Mouse (Mus musculus) cerebellum, postnatal 4 days (tissue): ENCODE measurements around the gene Gm3371.
"Not testable (repeated sequence)": the region's sequence is repeated elsewhere in the genome, so short reads cannot be mapped to it uniquely, and the experiment has no call there.

Source experiments
- DNase-seq, 2 experiments: peaks; one replicate each; pipeline ENCODE4 v3.0.0; 2022; ENCODE audit warnings: low spot score in 2 of 2, mixed read lengths in 1 of 2

Gm3371 gene

DNA sequence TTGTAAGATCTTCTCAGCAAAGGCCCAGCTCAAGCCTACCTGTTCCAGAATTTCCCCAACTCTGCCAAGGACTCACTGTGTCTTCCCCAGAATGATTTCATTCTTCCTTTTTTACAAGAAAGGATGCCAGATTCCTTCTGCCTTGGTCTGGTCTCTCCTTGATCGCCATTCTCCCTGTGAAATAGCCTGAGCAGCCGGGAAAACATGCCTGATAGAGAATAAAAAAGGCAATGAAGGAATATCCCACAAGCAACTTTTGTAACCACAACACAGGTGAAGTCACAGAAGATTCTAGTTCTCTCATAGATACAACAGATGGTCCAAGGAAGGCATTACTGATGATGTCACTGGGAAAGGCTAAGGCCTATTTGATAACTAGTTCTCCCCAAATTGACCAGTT is at the start of gene Gm3371:
Gm3371 (minus strand) TSS at position 101 of the 400 bp plus-strand sequence.
- DNase-seq: not testable (repeated sequence)

DNA sequence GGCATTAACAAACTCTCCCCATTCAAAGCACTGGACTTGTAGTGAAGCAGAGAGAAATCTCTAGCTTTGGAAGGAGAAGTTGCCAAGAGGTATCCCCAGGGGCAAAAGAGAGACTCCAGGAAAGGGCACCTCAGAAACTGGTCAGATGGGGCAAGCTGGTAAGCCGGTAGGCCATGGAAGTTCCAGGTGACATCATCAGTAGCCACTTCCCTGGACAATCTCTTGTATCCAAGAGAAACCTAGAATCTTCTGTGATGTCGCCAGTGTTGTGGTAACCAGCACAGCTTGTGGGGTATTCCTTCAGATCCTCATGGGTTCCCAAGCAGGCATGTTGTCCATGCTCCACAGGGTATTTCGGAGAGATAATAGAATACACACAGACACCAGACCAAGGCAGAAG is 22.8 kb upstream of the Gm3371 start, which contains the start of gene Gm8232:
Gm8232 (plus strand) TSS at position 301 of the 400 bp plus-strand sequence.
- not testable (repeated sequence) for DNase-seq

DNA sequence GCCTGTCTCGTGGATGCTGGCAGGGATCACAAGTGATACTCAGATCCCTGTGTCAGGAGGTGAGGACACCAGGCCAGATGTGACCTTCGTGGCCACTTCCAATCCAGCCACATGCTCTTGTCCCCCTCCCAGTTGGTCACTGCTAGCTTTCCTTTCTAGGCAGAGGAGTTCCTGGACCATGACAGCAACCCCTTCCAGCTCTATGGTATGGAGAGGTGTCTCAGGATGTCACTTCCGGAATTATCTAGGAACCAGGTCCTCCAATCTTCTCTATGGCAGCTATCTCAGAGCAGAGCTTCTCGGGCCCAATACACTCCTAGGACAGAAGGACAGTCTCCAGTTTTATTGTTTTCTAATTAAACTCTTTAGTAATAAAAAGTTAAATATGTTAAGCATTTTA is 26.3 kb downstream of the Gm3371 start:
- DNase-seq: not testable (repeated sequence)

DNA sequence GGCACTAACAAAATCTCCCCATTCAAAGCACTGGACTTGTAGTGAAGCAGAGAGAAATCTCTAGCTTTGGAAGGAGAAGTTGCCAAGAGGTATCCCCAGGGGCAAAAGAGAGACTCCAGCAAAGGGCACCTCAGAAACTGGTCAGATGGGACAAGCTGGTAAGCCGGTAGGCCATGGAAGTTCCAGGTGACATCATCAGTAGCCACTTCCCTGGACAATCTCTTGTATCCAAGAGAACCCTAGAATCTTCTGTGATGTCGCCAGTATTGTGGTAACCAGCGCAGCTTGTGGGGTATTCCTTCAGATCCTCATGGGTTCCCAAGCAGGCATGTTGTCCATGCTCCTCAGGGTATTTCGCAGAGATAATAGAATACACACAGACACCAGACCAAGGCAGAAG is 45.4 kb downstream of the Gm3371 start, which contains the start of gene Gm8229:
Gm8229 (plus strand) TSS at position 301 of the 400 bp plus-strand sequence.
- not testable (repeated sequence) for DNase-seq

DNA sequence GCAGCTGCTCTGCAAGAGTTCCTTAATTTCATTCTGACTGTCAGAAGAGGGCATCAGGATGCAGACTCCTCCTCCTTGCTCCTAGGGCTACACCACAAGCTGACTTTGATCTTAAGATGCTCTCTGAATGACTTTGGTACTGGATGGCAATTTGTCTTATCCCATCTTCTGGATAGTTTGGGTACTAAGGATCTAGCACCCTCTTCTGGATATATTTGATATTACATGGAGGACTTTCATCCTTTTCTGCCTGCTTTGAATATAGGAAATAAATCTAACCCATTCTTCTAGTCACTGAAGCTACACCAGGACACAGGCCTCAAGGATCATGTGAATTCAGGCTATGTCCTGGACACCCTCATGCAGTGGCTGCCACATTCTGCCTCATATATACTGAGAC is 48.2 kb downstream of the Gm3371 start:
- DNase-seq: not testable (repeated sequence)

DNA sequence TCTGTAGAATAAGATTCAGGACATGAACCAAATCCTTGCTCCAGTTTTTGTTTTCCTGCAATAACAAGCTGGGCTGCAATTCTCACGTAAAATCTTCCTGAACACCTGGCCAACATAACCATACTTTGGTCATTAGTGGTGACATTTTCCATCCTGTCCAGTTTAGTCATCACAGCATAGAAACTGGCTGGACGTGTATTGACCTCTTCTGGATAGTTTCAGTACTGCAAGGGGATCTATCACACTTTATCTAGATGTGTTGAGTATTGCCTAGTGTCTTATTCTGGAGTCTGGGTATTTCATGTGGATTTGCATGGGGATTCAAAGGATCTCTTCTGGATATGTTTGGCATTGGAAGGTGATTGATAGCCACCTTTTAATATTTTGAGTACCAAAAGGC is 49.1 kb downstream of the Gm3371 start:
- not testable (repeated sequence) for DNase-seq
